Mouse (Mus musculus): ENCODE data around the gene Acsm2. TPM values are rescaled to one million over a fixed set of nuclear protein-coding genes. Genes with fewer than 3 reads are reported as not detected.
"Not testable (repeated sequence)": the region's sequence is repeated elsewhere in the genome, so short reads cannot be mapped to it uniquely, and the experiment has no call there.

Acsm2 gene
- polyA plus RNA-seq, 1 experiment from 2014 or later, result 0.39 TPM

- in situ Hi-C loops (cut with MboI; ENCODE audit: low pct_unique_long_range_greater_than_20kb), result no loop called here
- H3K27me3 ChIP-seq, result no peaks in the 10 kb centered on the region
- ChIA-PET CTCF (interaction anchor here (0.8 kb wide), 1 partner anchor 10 kb away, joined by 3 read pairs; no protein-coding TSS in a partner anchor), POLR2A (no interaction called here)
- TF ChIP-seq CTCF (IDR thresholded peaks at IDR 0.05), result no peak
- DNase-seq (ENCODE audit: low read depth, low spot score), result no peak
- no peak for ATAC-seq
Observed at GRCm38 (mm10) chr7:119560452-119560835, 6.3 kb downstream of the Acsm2 start.

- in situ Hi-C loops (cut with MboI; ENCODE audit: low pct_unique_long_range_greater_than_20kb), result no loop called here
- H3K27me3 ChIP-seq, result no peaks in the 10 kb centered on the region
- ChIA-PET POLR2A (no interaction called here), CTCF (interaction anchor here (2.6 kb wide), 1 partner anchor 8 kb away, joined by 7 read pairs; the partner anchor contains the start of gene Acsm2)
- no peak for TF ChIP-seq CTCF (IDR thresholded peaks at IDR 0.05)
- ATAC-seq (no peak), DNase-seq (ENCODE audit: low read depth, low spot score) (no peak)
Observed at GRCm38 (mm10) chr7:119561441-119561840, 7.3 kb downstream of the Acsm2 start.

GRCm38 (mm10) chr7:119562476-119562875 lies 8.3 kb downstream of the Acsm2 start:
- H3K27me3 ChIP-seq; ATAC-seq; POLR2A ChIA-PET; in situ Hi-C loops (cut with MboI; ENCODE audit: low pct_unique_long_range_greater_than_20kb); DNase-seq (ENCODE audit: low read depth, low spot score): not testable (repeated sequence)
- CTCF ChIA-PET, result interaction anchor here (2.6 kb wide), 1 partner anchor 9 kb away, joined by 7 read pairs; the partner anchor contains the start of gene Acsm2

GRCm38 (mm10) chr7:119594530-119595107 lies 40.5 kb downstream of the Acsm2 start:
- no peak for TF ChIP-seq CTCF (IDR thresholded peaks at IDR 0.05)
- H3K27me3 ChIP-seq, result no peaks in the 10 kb centered on the region
- ChIA-PET POLR2A (no interaction called here), CTCF (no interaction called here)
- DNase-seq (ENCODE audit: low read depth, low spot score) (no peak), ATAC-seq (no peak)
- in situ Hi-C loops (cut with MboI; ENCODE audit: low pct_unique_long_range_greater_than_20kb), result no loop called here

- ChIA-PET CTCF (no interaction called here), POLR2A (no interaction called here)
- in situ Hi-C loops (cut with MboI; ENCODE audit: low pct_unique_long_range_greater_than_20kb), result no loop called here
- TF ChIP-seq CTCF (IDR thresholded peaks at IDR 0.05), result no peak
- DNase-seq (ENCODE audit: low read depth, low spot score) (no peak), ATAC-seq (no peak)
- no peaks in the 10 kb centered on the region for H3K27me3 ChIP-seq
Observed at GRCm38 (mm10) chr7:119595306-119595705, 41.2 kb downstream of the Acsm2 start.

- TF ChIP-seq CTCF (IDR thresholded peaks at IDR 0.05), result no peak
- ATAC-seq (no peak), DNase-seq (ENCODE audit: low read depth, low spot score) (no peak)
- ChIA-PET CTCF (no interaction called here), POLR2A (interaction anchor here (0.6 kb wide), 1 partner anchor 713 kb away, joined by 4 read pairs; no protein-coding TSS in a partner anchor)
- in situ Hi-C loops (cut with MboI; ENCODE audit: low pct_unique_long_range_greater_than_20kb), result no loop called here
- H3K27me3 ChIP-seq, result no peaks in the 10 kb centered on the region
Observed at GRCm38 (mm10) chr7:119596536-119596935, 42.4 kb downstream of the Acsm2 start.

GRCm38 (mm10) chr7:119601195-119601953 lies 47.2 kb downstream of the Acsm2 start:
- in situ Hi-C loops (cut with MboI; ENCODE audit: low pct_unique_long_range_greater_than_20kb), result no loop called here
- H3K27me3 ChIP-seq, result no peaks in the 10 kb centered on the region
- CTCF ChIA-PET, result interaction anchor here (1.3 kb wide), 1 partner anchor 41 kb away, joined by 3 read pairs; no protein-coding TSS in a partner anchor
- DNase-seq (ENCODE audit: low read depth, low spot score), result no peak
- no peak for ATAC-seq
- TF ChIP-seq CTCF (IDR thresholded peaks at IDR 0.05), result no peak
- POLR2A ChIA-PET, result no interaction called here

- ATAC-seq, result no peak
- ChIA-PET CTCF (interaction anchor here (1.3 kb wide), 1 partner anchor 40 kb away, joined by 3 read pairs; no protein-coding TSS in a partner anchor), POLR2A (no interaction called here)
- in situ Hi-C loops (cut with MboI; ENCODE audit: low pct_unique_long_range_greater_than_20kb), result no loop called here
- no peaks in the 10 kb centered on the region for H3K27me3 ChIP-seq
- no peak for TF ChIP-seq CTCF (IDR thresholded peaks at IDR 0.05)
- no peak for DNase-seq (ENCODE audit: low read depth, low spot score)
Observed at GRCm38 (mm10) chr7:119601954-119602317, 47.8 kb downstream of the Acsm2 start.

GRCm38 (mm10) chr7:119604903-119605483 lies 50.9 kb downstream of the Acsm2 start:
- POLR2A ChIA-PET, result no interaction called here
- CTCF ChIA-PET, result no interaction called here
- no peak for TF ChIP-seq CTCF (IDR thresholded peaks at IDR 0.05)
- no peak for ATAC-seq
- no peaks in the 10 kb centered on the region for H3K27me3 ChIP-seq
- in situ Hi-C loops (cut with MboI; ENCODE audit: low pct_unique_long_range_greater_than_20kb), result no loop called here
- no peak for DNase-seq (ENCODE audit: low read depth, low spot score)

- DNase-seq (ENCODE audit: low read depth, low spot score) (no peak), ATAC-seq (no peak)
- ChIA-PET CTCF (no interaction called here), POLR2A (no interaction called here)
- TF ChIP-seq CTCF (IDR thresholded peaks at IDR 0.05), result no peak
- in situ Hi-C loops (cut with MboI; ENCODE audit: low pct_unique_long_range_greater_than_20kb), result no loop called here
- no peaks in the 10 kb centered on the region for H3K27me3 ChIP-seq
Observed at GRCm38 (mm10) chr7:119605926-119606663, 52.0 kb downstream of the Acsm2 start.

Measured in Patski (cell line).